Mouse (Mus musculus) forebrain, embryonic 15.5 days (tissue): ENCODE measurements at regions not wholly inside any gene's neighbourhood (a gene's known extent, or its start where the extent isn't known, plus 50 kb on each side); places are given as distances from the start of the nearest gene placed in this dataset.
"Not testable (repeated sequence)": the region's sequence is repeated elsewhere in the genome, so short reads cannot be mapped to it uniquely, and the experiment has no call there.

ENCODE experiments used
- ATAC-seq: fragments of 200-750 bp; cut with Nextera tagmentation; replicated peaks from 2 replicates; pipeline ENCODE4 v1.8.0; 2017; ENCODE audit warnings: mild to moderate bottlenecking, moderate TSS enrichment, moderate library complexity
- H3K27ac ChIP-seq: fragments of 300-500 bp; sonication (generic); replicated peaks from 2 replicates; pipeline ENCODE4 v1.5.1; 2015; ENCODE audit warnings: mild to moderate bottlenecking, inconsistent platforms
- H3K27me3 ChIP-seq: fragments of 300-500 bp; sonication (generic); 2 replicates; pipeline ENCODE4 v1.6.1; 2015; ENCODE audit warnings: inconsistent platforms
- H3K36me3 ChIP-seq: fragments of 300-500 bp; sonication (generic); 2 replicates; pipeline ENCODE4 v1.6.1; 2015; ENCODE audit warnings: mild to moderate bottlenecking, inconsistent platforms
- H3K4me1 ChIP-seq: fragments of 300-500 bp; sonication (generic); 2 replicates; pipeline ENCODE4 v1.6.1; 2015; ENCODE audit warnings: inconsistent platforms
- H3K4me2 ChIP-seq: fragments of 300-500 bp; sonication (generic); replicated peaks from 2 replicates; pipeline ENCODE4 v1.6.1; 2015; ENCODE audit warnings: mild to moderate bottlenecking, inconsistent platforms
- H3K4me3 ChIP-seq: fragments of 300-500 bp; sonication (generic); 2 replicates; pipeline ENCODE4 v1.5.1; 2015; ENCODE audit warnings: mild to moderate bottlenecking, inconsistent platforms
- H3K9ac ChIP-seq: fragments of 300-500 bp; sonication (generic); replicated peaks from 2 replicates; pipeline ENCODE4 v1.6.1; 2015; ENCODE audit warnings: mild to moderate bottlenecking, inconsistent platforms
- H3K9me3 ChIP-seq: fragments of 300-500 bp; sonication (generic); 2 replicates; pipeline ENCODE4 v1.6.1; 2016; ENCODE audit warnings: inconsistent platforms
- WGBS: fragments of 180-500 bp; shearing (Covaris S2); methylation state at CpG from one replicate; pipeline ENCODE4 v1.1.7; 2015; ENCODE audit warnings: mixed read lengths; 5-methylcytosine and 5-hydroxymethylcytosine counted together

GRCm38 (mm10) chr9:3283381-3283780 is 51.6 kb upstream of the Alkbh8 start:
- H3K27me3 ChIP-seq, H3K9me3 ChIP-seq, H3K4me3 ChIP-seq, H3K4me2 ChIP-seq, H3K4me1 ChIP-seq, H3K36me3 ChIP-seq, ATAC-seq, H3K27ac ChIP-seq, H3K9ac ChIP-seq: not testable (repeated sequence)
- 94% methylated on average over 9 of the region's 9 CpGs for WGBS
